16 mouse cellular contexts compared by ENCODE assay signal in the genomic region with DNA sequence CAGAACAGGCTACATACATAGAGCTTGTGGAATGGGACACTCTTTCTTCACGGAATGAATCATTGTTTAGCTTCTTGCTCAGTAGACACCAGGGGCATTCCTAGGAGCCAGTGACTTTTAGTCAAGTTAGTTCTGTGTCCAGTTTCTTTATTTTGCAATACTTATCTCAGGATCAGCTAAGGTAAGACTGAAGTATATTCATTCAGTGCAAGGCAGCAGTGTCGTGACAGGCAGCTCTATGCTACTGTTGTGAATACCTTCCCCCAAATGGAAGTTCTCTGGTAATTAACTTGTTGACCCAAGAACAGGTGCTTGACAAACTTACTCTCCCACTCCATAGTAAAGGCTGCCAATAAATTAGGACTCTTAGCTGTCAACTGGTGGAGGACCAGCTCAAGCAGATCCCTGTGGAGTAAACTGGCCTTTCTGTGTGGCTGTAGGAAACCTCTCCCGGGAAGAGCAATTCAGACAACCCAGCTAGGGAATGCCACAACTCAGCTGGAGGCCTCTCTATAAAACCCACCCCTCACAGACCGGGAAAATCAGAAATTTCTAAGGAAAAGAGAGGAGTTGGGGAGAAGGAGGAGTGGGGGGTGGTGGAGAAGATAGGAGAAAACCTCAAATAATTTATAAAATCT.
DNase-seq lines count a peak whose midpoint lies in the region; ATAC-seq and TF ChIP-seq lines count a peak whose summit lies in the region.
"Had no signal": no experiment of that assay in that cellular context is flagged by ENCODE, and none has a peak within 500 bp of the region (broad histone marks: within the 10 kb centered on the region; RNA-seq: fewer than 3 reads in every experiment).

No protein-coding gene starts in this region.

- 44% methylated on average over 4 of the region's 4 CpGs for WGBS in heart, embryonic 15.5 days
- 37% methylated on average over 4 of the region's 4 CpGs for WGBS in lung, embryonic 14.5 days
- 28% methylated on average over 4 of the region's 4 CpGs for WGBS in stomach, embryonic 16.5 days
- WGBS in thymus, adult 2 months = 93% methylated on average over 4 of the region's 4 CpGs

- ATAC-seq in heart, embryonic 15.5 days (replicated peaks; ENCODE audit: insufficient number of reproducible peaks, insufficient read depth, low FRiP score, low read depth) = no peak
- no peak for ATAC-seq in lung, embryonic 14.5 days (ENCODE audit: insufficient read depth)
- peak; percentile 46; the same call in 1 of the 2 replicates for ATAC-seq in stomach, embryonic 16.5 days (ENCODE audit: insufficient read depth, low FRiP score)
- ATAC-seq: midbrain, embryonic 13.5 days had no signal

- H3K4me3 ChIP-seq in heart, embryonic 15.5 days = no peak overlapping the region
- no peak overlapping the region for H3K4me3 ChIP-seq in lung, embryonic 14.5 days (ENCODE audit: low read depth, low read length)
- H3K4me3 ChIP-seq in stomach, embryonic 16.5 days (replicated peaks; ENCODE audit: low read length) = no peak overlapping the region
- H3K4me3 ChIP-seq in thymus, adult 2 months (ENCODE audit: control insufficient read depth, insufficient read depth, low read length) = no peak overlapping the region
- H3K4me3 ChIP-seq: liver, embryonic 13.5 days; midbrain, embryonic 13.5 days had no signal

- no peak for TF ChIP-seq POLR2A in thymus, adult 2 months (IDR thresholded peaks at IDR 0.05; ENCODE audit: control insufficient read depth, extremely low read depth, insufficient read depth, low read length, poor library complexity)

- no peaks in the 10 kb centered on the region for H3K36me3 ChIP-seq in heart, embryonic 15.5 days
- no peaks in the 10 kb centered on the region for H3K36me3 ChIP-seq in lung, embryonic 14.5 days (ENCODE audit: insufficient read depth)
- H3K36me3 ChIP-seq in stomach, embryonic 16.5 days (ENCODE audit: control insufficient read depth, insufficient read depth, low read length) = no peaks in the 10 kb centered on the region
- H3K36me3 ChIP-seq in thymus, adult 2 months (ENCODE audit: control insufficient read depth, insufficient read depth, low read length) = no peaks in the 10 kb centered on the region
- H3K36me3 ChIP-seq: liver, embryonic 13.5 days; midbrain, embryonic 13.5 days had no signal

- H3K27me3 ChIP-seq in heart, embryonic 15.5 days = no peaks in the 10 kb centered on the region
- H3K27me3 ChIP-seq in lung, embryonic 14.5 days (ENCODE audit: insufficient read depth, low read length) = no peaks in the 10 kb centered on the region
- H3K27me3 ChIP-seq in stomach, embryonic 16.5 days (ENCODE audit: control insufficient read depth, insufficient read depth, low read length) = no peaks in the 10 kb centered on the region
- no peaks in the 10 kb centered on the region for H3K27me3 ChIP-seq in thymus, adult 2 months (ENCODE audit: control insufficient read depth, insufficient read depth, low read length)
- H3K27me3 ChIP-seq: liver, embryonic 13.5 days; midbrain, embryonic 13.5 days had no signal

- intact Hi-C loops in heart, postnatal 10 days (cut with DNase I) = no loop called here

- no peak overlapping the region for H3K4me2 ChIP-seq in heart, embryonic 15.5 days
- no peak overlapping the region for H3K4me2 ChIP-seq in lung, embryonic 14.5 days
- no peak overlapping the region for H3K4me2 ChIP-seq in stomach, embryonic 16.5 days (ENCODE audit: low read depth, low read length)
- H3K4me2 ChIP-seq: liver, embryonic 13.5 days; midbrain, embryonic 13.5 days had no signal

- H3K4me1 ChIP-seq in heart, embryonic 15.5 days (replicated peaks) = peaks cover 65% of the 10 kb centered on the region
- peaks cover 17% of the 10 kb centered on the region for H3K4me1 ChIP-seq in lung, embryonic 14.5 days (ENCODE audit: insufficient read depth)
- H3K4me1 ChIP-seq in stomach, embryonic 16.5 days (ENCODE audit: control insufficient read depth, insufficient read depth, low read length) = peaks cover 53% of the 10 kb centered on the region
- H3K4me1 ChIP-seq in thymus, adult 2 months (replicated peaks; ENCODE audit: control insufficient read depth, insufficient read depth, low read length) = no peaks in the 10 kb centered on the region

- DNase-seq in heart, postnatal 10 days = no peak
- DNase-seq in lung, embryonic 14.5 days = no peak
- DNase-seq in lung, postnatal 25 days (ENCODE audit: low spot score) = no peak
- peak; percentile 32 for DNase-seq in adipocyte (ENCODE audit: low spot score)
- DNase-seq in adrenal gland, postnatal 36 days = no peak
- DNase-seq in thymus, adult 2 months = no peak
- DNase-seq: adrenal gland, postnatal 10 days; cerebellum, postnatal 25 days; heart, adult 11 months; kidney, adult 11 months; liver, embryonic 13.5 days; lung, postnatal 14 days; right cerebral cortex, postnatal 4 days had no signal

- no peaks in the 10 kb centered on the region for H3K9me3 ChIP-seq in heart, embryonic 15.5 days (replicated peaks)
- no peaks in the 10 kb centered on the region for H3K9me3 ChIP-seq in lung, embryonic 14.5 days (ENCODE audit: low read depth, low read length)
- H3K9me3 ChIP-seq in stomach, embryonic 16.5 days (replicated peaks; ENCODE audit: control insufficient read depth, low read length) = no peaks in the 10 kb centered on the region
- H3K9me3 ChIP-seq: liver, embryonic 13.5 days; midbrain, embryonic 13.5 days had no signal

- no peak overlapping the region for H3K9ac ChIP-seq in heart, embryonic 15.5 days
- no peak overlapping the region for H3K9ac ChIP-seq in lung, embryonic 14.5 days
- no peak overlapping the region for H3K9ac ChIP-seq in stomach, embryonic 16.5 days (ENCODE audit: low read length)
- H3K9ac ChIP-seq: liver, embryonic 13.5 days; midbrain, embryonic 13.5 days had no signal

- peak overlapping the region; percentile 23; the same call in 1 of the 2 replicates for H3K27ac ChIP-seq in heart, embryonic 15.5 days
- 0 out of 2 replicates have a peak overlapping the region, but pooled peaks have one; percentile 18 for H3K27ac ChIP-seq in lung, embryonic 14.5 days (ENCODE audit: low read depth)
- H3K27ac ChIP-seq in stomach, embryonic 16.5 days (ENCODE audit: low read length) = peak overlapping the region; percentile 77
- no peak overlapping the region for H3K27ac ChIP-seq in thymus, adult 2 months (ENCODE audit: control insufficient read depth, insufficient read depth, low read length)
- H3K27ac ChIP-seq: liver, embryonic 13.5 days; midbrain, embryonic 13.5 days had no signal

- no peak for TF ChIP-seq CTCF in lung, embryonic 14.5 days (IDR thresholded peaks at IDR 0.05; ENCODE audit: low read depth)
- TF ChIP-seq CTCF in thymus, adult 2 months (IDR thresholded peaks at IDR 0.05; ENCODE audit: borderline replicate concordance, control insufficient read depth, extremely low read depth, insufficient read depth, low read length, poor library complexity) = no peak
